Mouse (Mus musculus) myocyte (in vitro differentiated cells): ENCODE measurements around the gene Ric1.

Source experiments
- CEBPB ChIP-seq: IDR thresholded peaks from 2 replicates; pipeline ENCODE4 v1.6.1; 2011; ENCODE audit warnings: mild to moderate bottlenecking, moderate library complexity; ENCODE audit not compliant: poor library complexity, insufficient read depth, severe bottlenecking
- E2F4 ChIP-seq: IDR thresholded peaks from one replicate; pipeline ENCODE4 v1.6.1; 2011; ENCODE audit warnings: mild to moderate bottlenecking, control low read depth, moderate library complexity; ENCODE audit not compliant: insufficient read depth
- MAX ChIP-seq: IDR thresholded peaks from one replicate; pipeline ENCODE4 v1.6.1; 2011; ENCODE audit warnings: low read depth, mild to moderate bottlenecking, control low read depth
- MYOD1 ChIP-seq, 3 experiments: IDR thresholded peaks; one replicate each; pipeline ENCODE4 v1.6.1; 2011; ENCODE audit warnings: control low read depth in 2 of 3, low read depth in 2 of 3, mild to moderate bottlenecking in 2 of 3, moderate library complexity in 1 of 3; ENCODE audit not compliant: insufficient read length in 2 of 3, control insufficient read depth in 1 of 3
- MYOG ChIP-seq, 3 experiments: IDR thresholded peaks; one replicate each; pipeline ENCODE4 v1.6.1; 2011; ENCODE audit warnings: control low read depth in 2 of 3, low read depth in 2 of 3, mild to moderate bottlenecking in 2 of 3; ENCODE audit not compliant: insufficient read length in 2 of 3, control insufficient read depth in 1 of 3, insufficient read depth in 1 of 3
- POLR2A ChIP-seq: IDR thresholded peaks from one replicate; pipeline ENCODE4 v1.6.1; 2011; ENCODE audit warnings: low read depth, mild to moderate bottlenecking, control low read depth, moderate library complexity; ENCODE audit not compliant: insufficient read length
- POLR2AphosphoS2 ChIP-seq: IDR thresholded peaks from one replicate; pipeline ENCODE4 v1.6.1; 2011; ENCODE audit warnings: low read depth, control low read depth; ENCODE audit not compliant: insufficient read length
- SRF ChIP-seq: IDR thresholded peaks from one replicate; pipeline ENCODE4 v1.6.1; 2011; ENCODE audit warnings: low read depth; ENCODE audit not compliant: control insufficient read depth, insufficient read length
- TCF12 ChIP-seq: IDR thresholded peaks from one replicate; pipeline ENCODE4 v1.6.1; 2011; ENCODE audit warnings: mild to moderate bottlenecking, control low read depth; ENCODE audit not compliant: poor library complexity, insufficient read depth, severe bottlenecking
- USF1 ChIP-seq: IDR thresholded peaks from one replicate; pipeline ENCODE4 v1.6.1; 2011; ENCODE audit warnings: low read depth, mild to moderate bottlenecking, control low read depth, moderate library complexity

DNA sequence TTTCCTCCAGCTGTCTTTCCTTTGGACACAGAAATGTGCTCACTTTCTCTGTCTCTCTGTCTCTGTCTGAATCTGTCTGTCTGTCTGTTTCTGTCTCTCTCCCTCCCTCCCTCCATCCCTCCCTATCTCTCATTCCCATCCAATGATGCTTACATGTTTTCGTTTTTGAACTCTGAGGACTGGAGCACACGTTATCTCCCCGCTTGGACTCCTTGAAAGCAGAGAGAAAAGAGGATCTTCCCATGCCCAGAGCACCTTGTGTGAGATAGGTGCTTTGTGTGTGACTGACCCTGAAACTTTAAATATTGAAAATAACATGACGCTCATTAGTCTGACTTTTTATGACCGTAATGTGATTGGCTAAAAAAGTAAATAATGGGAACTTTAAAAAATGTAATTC, 49.1 kb upstream of the Ric1 start:
- TF ChIP-seq CEBPB (no peak), E2F4 (no peak), POLR2A (no peak), MYOD1 (IDR thresholded peaks at IDR 0.05; ENCODE audit: control insufficient read depth in 1 of 3, insufficient read length in 2 of 3, low read depth in 2 of 3) (no peak), TCF12 (no peak), POLR2AphosphoS2 (no peak), MAX (no peak), USF1 (no peak), MYOG (IDR thresholded peaks at IDR 0.05; ENCODE audit: control insufficient read depth in 1 of 3, insufficient read depth in 1 of 3, insufficient read length in 2 of 3, low read depth in 2 of 3) (no peak), SRF (no peak)
